Mouse (Mus musculus): ENCODE data around the gene Plpp1.

GRCm38 (mm10) chr13:112809504-112810247 lies 9.1 kb downstream of the Plpp1 start:
- no peak for TF ChIP-seq MAFK (IDR thresholded peaks at IDR 0.05; ENCODE audit: insufficient read depth, low read depth, low read length)
- TF ChIP-seq CHD2 (IDR thresholded peaks at IDR 0.05; ENCODE audit: low read depth, low read length), result no peak
- TF ChIP-seq ZNF384 (IDR thresholded peaks at IDR 0.05; ENCODE audit: low read depth, low read length), result no peak
- TF ChIP-seq ZC3H11A (IDR thresholded peaks at IDR 0.05; ENCODE audit: borderline replicate concordance, low read depth, low read length), result no peak
- no peak for TF ChIP-seq HCFC1 (IDR thresholded peaks at IDR 0.05; ENCODE audit: borderline replicate concordance, insufficient read depth, low read length)

Data from ES-E14 (cell line).